Mouse (Mus musculus) lung, postnatal 0 days (tissue): ENCODE data around the gene Trp73.

Experiments used
- CTCF ChIP-seq: IDR thresholded peaks from 2 replicates; pipeline ENCODE4 v1.5.1; 2016; ENCODE audit warnings: antibody characterized with exemption, mild to moderate bottlenecking
- EP300 ChIP-seq: IDR thresholded peaks from 2 replicates; pipeline ENCODE4 v1.6.1; 2016; ENCODE audit warnings: antibody characterized with exemption, mild to moderate bottlenecking, control low read depth

GRCm38 (mm10) chr4:154137139-154137538 lies 2.9 kb downstream of the Trp73 start:
- TF ChIP-seq EP300 (no peak), CTCF (no peak)
